Mouse (Mus musculus) c-Kit-positive CD71-positive TER-119-negative erythroid progenitor cells, embryonic 14.5 days (primary cell): Measurements from ENCODE around the gene Gm21541.
"Not testable (repeated sequence)": the region's sequence is repeated elsewhere in the genome, so short reads cannot be mapped to it uniquely, and the experiment has no call there.

ENCODE experiments used
- DNase-seq: peaks from one replicate; pipeline ENCODE4 v3.0.0-alpha.2; 2013; ENCODE audit warnings: low read depth

Gene Gm21541

DNA sequence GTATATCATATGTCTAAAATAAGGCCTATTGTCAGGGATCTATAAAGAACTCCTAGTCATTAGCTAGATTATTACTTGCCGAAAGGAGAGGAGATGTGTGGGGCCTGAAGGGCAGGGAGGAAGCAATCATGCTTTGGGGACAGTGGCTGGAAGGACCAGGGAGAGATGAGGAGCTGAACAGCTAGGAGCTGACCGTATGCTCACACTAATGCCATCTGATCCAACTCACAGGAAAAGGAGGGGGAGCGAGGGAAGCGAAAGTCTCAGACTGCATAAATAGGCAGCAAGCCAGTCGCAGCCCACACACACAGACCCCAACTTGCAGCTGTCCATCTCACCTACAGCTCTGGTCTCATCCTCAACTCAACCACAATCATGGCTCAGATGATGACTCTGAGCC is at the start of gene Gm21541:
Gm21541 (plus strand) TSS at position 301 of the 400 bp plus-strand sequence.
- not testable (repeated sequence) for DNase-seq

DNA sequence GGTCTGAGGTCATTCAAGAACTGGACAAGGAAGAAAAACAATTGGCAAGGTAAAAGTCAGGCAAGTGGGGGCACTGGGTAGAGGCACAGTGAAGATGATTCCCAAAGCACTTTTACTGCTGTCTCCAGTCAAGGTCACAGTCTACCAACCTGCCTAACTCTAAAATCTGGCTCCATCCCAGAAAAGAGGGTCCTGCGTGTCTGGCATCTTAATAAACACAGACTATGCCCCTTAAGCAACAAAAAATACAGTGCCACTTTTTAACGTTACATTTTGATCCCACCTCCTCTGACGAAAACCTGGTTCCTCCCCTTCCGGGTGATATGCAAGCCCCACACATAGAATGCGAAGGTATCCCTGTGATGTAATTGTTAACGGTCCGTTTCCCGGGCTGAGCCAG is 37.9 kb downstream of the Gm21541 start, which contains the start of gene Gm20878:
Gm20878 (plus strand) TSS at position 301 of the 400 bp plus-strand sequence.
- DNase-seq: not testable (repeated sequence)
